Mouse (Mus musculus): ENCODE data around the gene Plekhm1.

- no peak for TF ChIP-seq CTCF (IDR thresholded peaks at IDR 0.05; ENCODE audit: insufficient read depth, low read length)
- no peak for TF ChIP-seq POLR2A (IDR thresholded peaks at IDR 0.05; ENCODE audit: borderline replicate concordance, extremely low read depth, low read depth, low read length)
These were observed 30.4 kb downstream of the Plekhm1 start for GRCm38 (mm10) chr11:103381956-103382613.

Data from lung, adult 2 months (tissue).